Mouse (Mus musculus) heart, adult 18-20 months (tissue): ENCODE measurements around the gene Dot1l. TPM values are rescaled to one million over a fixed set of nuclear protein-coding genes. Genes with fewer than 3 reads are reported as not detected.
A peak's percentile ranks its signal among the peaks of the same experiment; 100 is the strongest.

ENCODE experiments used
- DNase-seq, 2 experiments: peaks; one replicate each; pipeline ENCODE4 v3.0.0; 2021 to 2022; ENCODE audit warnings: mixed read lengths in 1 of 2
- total RNA-seq, 2 experiments: library from RNA; stranded (reverse); gene quantifications; 2 replicates each; pipeline ENCODE4 v1.2.3; 2021

Dot1l gene
- total RNA-seq, 2 experiments from 2014 or later = 11.7 to 14.3 TPM

GRCm38 (mm10) chr10:80757717-80758116 is 2.7 kb downstream of the Dot1l start:
- peak; percentile 86 to 93 for DNase-seq

- DNase-seq = no peak
These were observed 3.6 kb downstream of the Dot1l start for GRCm38 (mm10) chr10:80758651-80759050.

- DNase-seq = no peak
These were observed 5.9 kb downstream of the Dot1l start for GRCm38 (mm10) chr10:80760596-80761524.

- no peak for DNase-seq
These were observed 6.8 kb downstream of the Dot1l start for GRCm38 (mm10) chr10:80761821-80762220.

DNA sequence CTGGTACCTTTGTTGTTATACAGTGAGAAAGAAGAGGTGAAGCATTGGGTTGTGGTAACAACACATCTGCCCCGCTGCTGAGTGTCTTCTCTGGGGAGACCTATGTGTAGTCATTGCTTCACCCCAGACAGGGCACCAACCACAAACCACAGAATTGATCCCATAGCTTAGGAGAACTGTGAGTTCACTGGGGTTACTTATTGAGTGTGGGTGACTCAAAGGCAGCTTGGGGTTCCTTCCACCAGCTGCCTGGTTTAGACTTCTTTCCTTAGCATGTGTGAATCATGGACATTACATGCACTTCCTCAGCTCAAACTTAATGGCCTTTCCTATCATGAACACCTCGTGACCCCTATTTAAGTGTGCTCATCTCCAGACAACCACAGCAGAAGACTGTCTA is 8.5 kb downstream of the Dot1l start:
- DNase-seq = no peak

- DNase-seq = no peak
These were observed 10.7 kb downstream of the Dot1l start for GRCm38 (mm10) chr10:80765746-80766145.

GRCm38 (mm10) chr10:80766161-80766815 is 11.3 kb downstream of the Dot1l start:
- peak in 1 of 2 experiments; percentile 45 for DNase-seq

DNA sequence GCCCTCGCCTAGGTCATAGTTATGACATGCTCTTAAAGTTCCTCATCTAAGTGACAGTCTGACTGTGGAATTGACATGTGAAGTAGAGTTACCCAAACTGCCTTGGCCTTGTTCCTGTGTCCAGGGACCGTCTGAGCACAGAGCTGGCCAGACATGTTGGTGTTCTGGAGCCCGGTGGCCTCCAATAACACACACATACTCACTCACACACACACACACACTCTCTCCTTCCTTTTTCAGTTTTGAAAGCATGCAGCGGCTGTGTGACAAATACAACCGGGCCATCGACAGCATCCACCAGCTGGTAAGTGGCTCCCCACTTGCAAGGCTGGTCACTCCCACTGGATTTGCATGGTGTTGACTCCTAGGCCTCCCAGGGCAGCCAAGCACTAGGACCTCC is 13.4 kb downstream of the Dot1l start:
- no peak for DNase-seq

- DNase-seq = no peak
These were observed 18.8 kb downstream of the Dot1l start for GRCm38 (mm10) chr10:80773816-80774215.

GRCm38 (mm10) chr10:80774549-80774948 is 19.5 kb downstream of the Dot1l start:
- DNase-seq = peak; percentile 90

DNA sequence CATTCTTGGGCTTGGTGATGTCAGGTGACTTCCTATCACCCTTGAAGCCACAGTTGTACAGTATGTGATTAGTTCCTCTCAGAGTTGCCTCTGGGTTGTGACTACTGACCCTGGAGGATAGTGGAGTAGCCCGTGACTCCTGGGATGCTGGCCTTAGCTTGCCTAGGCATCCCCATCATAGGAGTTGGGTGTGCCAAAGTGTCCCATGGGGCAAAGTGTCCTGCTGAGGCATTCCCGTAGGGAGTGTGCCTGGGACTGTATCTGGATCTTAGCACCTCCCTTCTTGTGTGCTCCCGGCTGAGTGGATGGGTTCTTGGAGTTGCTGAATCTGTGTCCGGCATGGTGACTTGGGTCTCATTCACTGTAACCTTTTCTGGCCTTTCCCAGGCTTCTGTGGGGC is 20.0 kb downstream of the Dot1l start:
- DNase-seq = no peak

- no peak for DNase-seq
These were observed 20.7 kb downstream of the Dot1l start for GRCm38 (mm10) chr10:80775731-80776130.

DNA sequence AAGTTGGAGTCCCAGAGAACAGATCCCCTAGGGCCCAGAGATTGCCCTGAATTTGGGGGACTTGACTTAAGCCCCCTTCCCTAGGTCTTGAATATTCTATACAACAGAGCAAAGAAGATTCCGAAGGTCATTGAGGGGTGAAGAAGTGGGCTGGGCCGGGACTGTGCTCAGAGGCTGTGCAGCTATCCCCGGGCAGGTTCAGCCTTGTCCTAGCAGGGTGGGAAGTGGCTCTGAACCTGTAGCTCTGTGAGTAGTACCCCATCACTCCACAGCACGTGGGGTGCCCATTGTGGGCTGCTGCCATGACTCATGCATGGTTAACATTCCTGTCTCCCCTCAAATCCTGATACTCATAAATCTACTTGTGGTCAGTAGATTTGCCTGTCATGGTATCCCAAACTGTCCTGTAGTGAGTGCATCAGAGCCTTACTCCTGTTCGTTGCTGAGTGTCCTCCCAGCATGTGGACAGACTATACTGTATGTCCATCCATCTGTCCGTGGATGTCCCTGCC is 21.4 kb downstream of the Dot1l start:
- DNase-seq = no peak

DNA sequence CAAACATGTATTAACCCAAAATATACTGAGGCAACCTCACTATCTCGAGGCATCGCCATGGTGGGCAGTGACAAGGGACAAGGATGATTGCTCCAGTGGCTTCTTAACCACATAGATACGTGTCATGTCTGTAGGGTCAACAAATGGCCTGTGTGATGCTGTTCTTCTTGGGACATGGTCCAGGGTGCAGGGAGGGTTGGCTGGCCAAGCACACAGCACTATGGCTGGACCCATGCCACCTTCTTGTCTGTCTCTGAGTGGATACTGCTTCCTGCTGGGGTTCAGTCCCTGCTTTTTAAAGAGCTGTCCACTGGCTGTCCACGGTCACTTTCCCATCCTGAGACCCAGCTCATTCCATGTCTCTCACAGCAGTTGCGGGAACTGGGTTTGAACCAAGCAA is 22.1 kb downstream of the Dot1l start:
- peak in 1 of 2 experiments; percentile 42 for DNase-seq

GRCm38 (mm10) chr10:80779565-80779964 is 24.6 kb downstream of the Dot1l start:
- no peak for DNase-seq

DNA sequence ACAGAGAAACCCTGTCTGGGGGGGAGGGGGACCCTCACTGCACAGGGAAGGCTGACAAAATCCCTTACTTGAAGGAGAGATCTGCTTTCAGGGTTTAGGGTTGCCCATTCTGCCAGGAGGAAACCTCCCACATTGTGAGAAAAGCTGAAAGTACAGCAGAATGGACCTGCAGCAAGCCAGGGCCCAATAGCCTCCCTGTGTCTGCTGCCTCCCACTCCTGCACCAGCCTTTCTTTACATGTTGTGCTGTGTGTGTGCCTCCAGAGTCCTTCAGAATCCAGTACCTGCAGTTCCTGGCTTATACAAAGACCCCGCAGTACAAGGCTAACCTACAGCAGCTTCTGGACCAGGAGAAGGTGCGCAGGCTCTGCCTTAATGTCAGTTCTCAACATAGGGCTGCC is 29.3 kb downstream of the Dot1l start:
- no peak for DNase-seq

DNA sequence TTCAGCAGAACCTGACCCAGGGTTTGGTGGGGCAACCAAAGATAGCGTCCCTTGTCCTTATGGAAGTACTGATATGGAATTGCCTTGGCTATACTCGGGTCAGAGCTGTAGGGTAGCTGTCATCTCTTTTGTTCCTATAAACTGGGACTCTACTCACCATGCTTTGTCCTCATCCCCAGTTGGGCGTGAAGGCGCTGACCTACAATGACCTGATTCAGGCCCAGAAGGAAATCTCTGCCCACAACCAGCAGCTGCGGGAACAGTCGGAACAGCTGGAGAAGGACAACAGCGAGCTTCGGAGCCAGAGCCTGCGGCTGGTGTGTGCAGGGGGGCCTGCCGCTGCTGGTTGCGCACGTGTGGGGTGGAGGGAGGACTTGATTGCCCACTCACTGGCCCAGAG is 29.9 kb downstream of the Dot1l start:
- peak; percentile 44 to 59 for DNase-seq

GRCm38 (mm10) chr10:80785963-80786362 is 31.0 kb downstream of the Dot1l start:
- no peak for DNase-seq

DNA sequence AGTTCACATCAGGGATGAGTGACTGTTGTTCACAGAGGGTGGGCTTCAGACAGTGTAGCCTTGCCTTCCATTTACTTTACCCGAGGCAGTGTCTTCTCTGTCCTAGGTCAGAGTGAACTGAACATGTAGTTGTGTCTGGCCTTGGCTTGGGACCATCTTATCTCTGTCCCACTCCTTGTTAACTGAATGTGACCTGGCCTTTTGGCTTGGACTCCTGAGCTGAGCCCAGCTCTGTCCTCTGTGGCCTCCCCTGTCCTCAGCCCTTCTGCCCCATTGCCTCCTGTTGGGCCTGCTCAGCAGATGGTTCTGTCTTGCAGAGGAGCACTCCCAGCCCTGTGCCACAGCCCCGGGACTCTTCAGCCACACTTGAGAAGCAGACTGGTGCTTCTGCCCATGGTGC is 32.5 kb downstream of the Dot1l start:
- DNase-seq = peak; percentile 60 to 82

GRCm38 (mm10) chr10:80790761-80791404 is 35.9 kb downstream of the Dot1l start:
- no peak for DNase-seq

GRCm38 (mm10) chr10:80791476-80792174 is 36.6 kb downstream of the Dot1l start:
- peak in 1 of 2 experiments; percentile 48 for DNase-seq
